In genomic region chr11:96463986-96464715, GRCm38 (mm10) we compare ENCODE assay signal across 8 mouse cellular contexts. TPM values are rescaled to one million over a fixed set of nuclear protein-coding genes. Genes with fewer than 3 reads are reported as not detected.
A peak's percentile ranks its signal among the peaks of the same experiment; 100 is the strongest.
DNase-seq lines count a peak whose midpoint lies in the region; ATAC-seq lines count a peak whose summit lies in the region.

Gene Skap1, plus strand, starts transcription at chr11:96464593.

- WGBS in heart, embryonic 16.5 days, result 7% methylated on average over 41 of the region's 42 CpGs
- 5% methylated on average over 42 of the region's 42 CpGs for WGBS in hindbrain, embryonic 15.5 days
- 9% methylated on average over 39 of the region's 42 CpGs for WGBS in midbrain, embryonic 12.5 days

- no peaks in the 10 kb centered on the region for H3K9me3 ChIP-seq in heart, embryonic 16.5 days (replicated peaks; ENCODE audit: control insufficient read depth, low read length)
- H3K9me3 ChIP-seq in hindbrain, embryonic 15.5 days, result no peaks in the 10 kb centered on the region
- no peaks in the 10 kb centered on the region for H3K9me3 ChIP-seq in midbrain, embryonic 12.5 days

- no peak within 1 kb of the TSS for H3K27ac ChIP-seq in heart, embryonic 16.5 days (ENCODE audit: low read length)
- H3K27ac ChIP-seq in hindbrain, embryonic 15.5 days (replicated peaks), result peak within 1 kb of the TSS; percentile 86; the same call in 1 of the 2 replicates
- H3K27ac ChIP-seq in midbrain, embryonic 12.5 days (replicated peaks), result no peak within 1 kb of the TSS

- ATAC-seq in heart, embryonic 16.5 days (replicated peaks; ENCODE audit: extremely low read depth, insufficient read depth, low FRiP score), result peak; percentile 30; the same call in 1 of the 2 replicates
- ATAC-seq in hindbrain, embryonic 15.5 days (ENCODE audit: low FRiP score, low read depth), result no peak
- no peak for ATAC-seq in midbrain, embryonic 12.5 days (ENCODE audit: low FRiP score, low read depth)
- ATAC-seq in frontal cortex, adult (ENCODE audit: low TSS enrichment), result no peak

- H3K4me2 ChIP-seq in heart, embryonic 16.5 days (ENCODE audit: low read depth, low read length), result peak within 1 kb of the TSS; percentile 72
- peak within 1 kb of the TSS; percentile 84 for H3K4me2 ChIP-seq in hindbrain, embryonic 15.5 days
- H3K4me2 ChIP-seq in midbrain, embryonic 12.5 days (replicated peaks), result peak within 1 kb of the TSS; percentile 66

- H3K27me3 ChIP-seq in heart, embryonic 16.5 days (ENCODE audit: control insufficient read depth, insufficient read depth, low read length), result peaks cover 48% of the 10 kb centered on the region
- no peaks in the 10 kb centered on the region for H3K27me3 ChIP-seq in hindbrain, embryonic 15.5 days
- peaks cover 34% of the 10 kb centered on the region for H3K27me3 ChIP-seq in midbrain, embryonic 12.5 days

- peak within 1 kb of the TSS; percentile 48; the same call in 1 of the 2 replicates for H3K9ac ChIP-seq in heart, embryonic 16.5 days (ENCODE audit: low read length)
- peak within 1 kb of the TSS; percentile 39; the same call in 1 of the 2 replicates for H3K9ac ChIP-seq in hindbrain, embryonic 15.5 days
- no peak within 1 kb of the TSS; the same call in 1 of the 2 replicates for H3K9ac ChIP-seq in midbrain, embryonic 12.5 days (replicated peaks)

- no peak for DNase-seq in heart, postnatal 25 days (ENCODE audit: low spot score)
- peak; percentile 26 for DNase-seq in adrenal gland, postnatal 10 days
- peak; percentile 76 to 82 for DNase-seq in thymus, postnatal 36 days
- DNase-seq in frontal cortex, postnatal 25 days (ENCODE audit: low spot score in 2 of 2), result no peak

- peak within 1 kb of the TSS; percentile 47 for H3K4me3 ChIP-seq in heart, embryonic 16.5 days (ENCODE audit: low read length)
- H3K4me3 ChIP-seq in hindbrain, embryonic 15.5 days, result peak within 1 kb of the TSS; percentile 35
- H3K4me3 ChIP-seq in midbrain, embryonic 12.5 days, result peak within 1 kb of the TSS; percentile 39

- intact Hi-C loops in heart, postnatal 25 days (cut with DNase I), result no loop called here

- peaks cover 9% of the 10 kb centered on the region; the same call in 1 of the 2 replicates for H3K4me1 ChIP-seq in heart, embryonic 16.5 days (ENCODE audit: control insufficient read depth, insufficient read depth, low read length)
- H3K4me1 ChIP-seq in hindbrain, embryonic 15.5 days (replicated peaks), result peaks cover 40% of the 10 kb centered on the region
- peaks cover 45% of the 10 kb centered on the region for H3K4me1 ChIP-seq in midbrain, embryonic 12.5 days

- H3K36me3 ChIP-seq in heart, embryonic 16.5 days (ENCODE audit: control insufficient read depth, insufficient read depth), result no peaks in the 10 kb centered on the region
- H3K36me3 ChIP-seq in hindbrain, embryonic 15.5 days, result no peaks in the 10 kb centered on the region
- H3K36me3 ChIP-seq in midbrain, embryonic 12.5 days, result no peaks in the 10 kb centered on the region

RNA-seq across cellular contexts. Expression of gene Skap1, which starts in this region (rescaled TPM):
- 9.3 and 27.8 TPM in 2 replicates for polyA plus RNA-seq in heart, embryonic 16.5 days (2015; fragmentation: Nextera tagmentation; extraction: Ambion mirVana)
- total RNA-seq in heart, postnatal 25 days (2021), result under 1 TPM in 1 of 2 experiments, not detected in 1; 0.17 TPM
- 1 to 10 TPM; 4.7 to 7.6 TPM for total RNA-seq in adrenal gland, postnatal 10 days (2021)
- 6.1 and 6.5 TPM in 2 replicates for polyA plus RNA-seq in hindbrain, embryonic 15.5 days (2015; fragmentation: Nextera tagmentation; extraction: Ambion mirVana)
- 1.7 and 2.0 TPM in 2 replicates for polyA plus RNA-seq in midbrain, embryonic 12.5 days (2016; fragmentation: Nextera tagmentation; extraction: Ambion mirVana)

Comparison
In these comparisons a context has a peak if more than half of its experiments do, and no peak if none do; other contexts are left out.
1. RNA of gene Skap1 (total RNA-seq): 4.7 to 7.6 TPM in adrenal gland, postnatal 10 days; 0.17 TPM in heart, postnatal 25 days; every median in the first group is over 4 times any median in the second.
2. DNase-seq: peak in adrenal gland, postnatal 10 days (single experiment) and thymus, postnatal 36 days (2 of 2); none in heart, postnatal 25 days (single experiment) and frontal cortex, postnatal 25 days (0 of 2).
3. Peak in every context shown above with its lines, with median percentiles within 50 percentile points of each other: H3K4me2 ChIP-seq and H3K4me3 ChIP-seq.